Mouse (Mus musculus) olfactory bulb, adult 2 months (tissue): ENCODE measurements at regions not wholly inside any gene's neighbourhood (a gene's known extent, or its start where the extent isn't known, plus 50 kb on each side); places are given as distances from the start of the nearest gene placed in this dataset.

Experiments
- CTCF ChIP-seq: fragments of 200-500 bp; IDR thresholded peaks from 2 replicates; pipeline ENCODE4 v1.5.1; 2012; ENCODE audit warnings: low read depth, mild to moderate bottlenecking, low read length, moderate library complexity; ENCODE audit not compliant: insufficient read depth
- POLR2A ChIP-seq: fragments of 200-500 bp; IDR thresholded peaks from 2 replicates; pipeline ENCODE4 v1.6.1; 2012; ENCODE audit warnings: mild to moderate bottlenecking, low read depth, low read length, moderate library complexity; ENCODE audit not compliant: insufficient read depth

DNA sequence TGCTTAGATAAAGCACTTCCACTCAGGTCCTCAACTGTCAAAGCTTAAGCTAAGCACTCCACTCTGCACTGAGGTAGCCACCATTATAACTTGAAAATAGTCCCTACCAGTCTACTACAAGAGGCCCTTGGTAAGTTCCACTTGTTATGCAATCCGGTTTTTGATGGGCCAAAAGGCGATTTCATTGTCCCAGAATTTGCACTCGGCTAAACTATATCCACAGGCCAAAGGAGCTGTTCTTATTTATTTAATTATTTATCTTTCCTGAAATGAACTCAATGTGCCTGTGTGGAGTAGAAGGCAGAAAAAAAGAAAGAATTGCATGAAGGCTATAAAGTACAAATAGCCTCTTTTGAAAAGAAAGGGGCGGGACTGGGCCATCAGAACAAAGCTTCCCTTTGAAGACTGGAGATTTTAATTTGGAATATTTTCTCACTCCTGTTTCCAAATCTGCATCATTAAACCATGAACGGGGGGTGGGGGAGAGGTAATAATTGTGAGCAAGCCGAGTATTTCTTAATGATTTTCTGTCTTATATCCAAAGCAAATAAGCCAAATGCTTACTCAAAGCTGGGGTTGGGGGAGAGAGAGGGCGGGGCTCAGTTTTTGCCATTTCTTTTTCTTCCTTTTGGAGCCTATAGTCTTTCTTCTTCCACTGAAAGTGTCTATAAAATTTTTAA is 489.3 kb downstream of the Tox3 start:
- TF ChIP-seq CTCF (no peak), POLR2A (no peak)
